Mouse (Mus musculus) neural tube, embryonic 11.5 days (tissue): Measurements from ENCODE around the gene Clmp. TPM values are rescaled to one million over a fixed set of nuclear protein-coding genes. Genes with fewer than 3 reads are reported as not detected.

Source experiments
- ATAC-seq: fragments of 200-750 bp; cut with Nextera tagmentation; 2 replicates; pipeline ENCODE4 v1.8.0; 2017; ENCODE audit warnings: moderate number of reproducible peaks, mild to moderate bottlenecking, moderate TSS enrichment, moderate library complexity; ENCODE audit not compliant: insufficient read depth, low FRiP score, low TSS enrichment
- DNase-seq: peaks from one replicate; pipeline ENCODE4 v3.0.0-alpha.2; 2015; ENCODE audit warnings: low spot score
- H3K27ac ChIP-seq: fragments of 300-500 bp; sonication (generic); 2 replicates; pipeline ENCODE4 v1.5.1; 2014; ENCODE audit warnings: low read depth, mild to moderate bottlenecking, low read length
- H3K27me3 ChIP-seq: fragments of 300-500 bp; sonication (generic); 2 replicates; pipeline ENCODE4 v1.6.1; 2014; ENCODE audit warnings: mild to moderate bottlenecking, low read length, mixed read lengths; ENCODE audit not compliant: control insufficient read depth, insufficient read depth
- H3K36me3 ChIP-seq: fragments of 300-500 bp; sonication (generic); 2 replicates; pipeline ENCODE4 v1.6.1; 2014; ENCODE audit warnings: mild to moderate bottlenecking, low read length, moderate library complexity, mixed read lengths; ENCODE audit not compliant: control insufficient read depth, insufficient read depth
- H3K4me1 ChIP-seq: fragments of 300-500 bp; sonication (generic); 2 replicates; pipeline ENCODE4 v1.6.1; 2014; ENCODE audit warnings: low read length, mixed read lengths; ENCODE audit not compliant: control insufficient read depth, insufficient read depth
- H3K4me2 ChIP-seq: fragments of 300-500 bp; sonication (generic); 2 replicates; pipeline ENCODE4 v1.6.1; 2014; ENCODE audit warnings: low read depth, mild to moderate bottlenecking, moderate library complexity
- H3K4me3 ChIP-seq: fragments of 300-500 bp; sonication (generic); 2 replicates; pipeline ENCODE4 v1.5.1; 2014; ENCODE audit warnings: low read depth, low read length
- H3K9ac ChIP-seq: fragments of 300-500 bp; sonication (generic); 2 replicates; pipeline ENCODE4 v1.6.1; 2014; ENCODE audit warnings: mild to moderate bottlenecking, low read length
- H3K9me3 ChIP-seq: fragments of 300-500 bp; sonication (generic); 2 replicates; pipeline ENCODE4 v1.6.1; 2016; ENCODE audit warnings: low read length; ENCODE audit not compliant: control insufficient read depth
- WGBS: fragments of 180-500 bp; shearing (Covaris S2); extraction: QIAGEN DNeasy Blood & Tissue Kit; methylation state at CpG from one replicate; pipeline ENCODE4 v1.1.7; 2014; 5-methylcytosine and 5-hydroxymethylcytosine counted together
- polyA plus RNA-seq: library from polyadenylated mRNA; unstranded; fragments of >200 nt; fragmentation: Nextera tagmentation; extraction: Ambion mirVana; gene quantifications from 2 replicates; pipeline ENCODE4 v1.2.1, GENCODE M21; 2014

The Clmp gene
- polyA plus RNA-seq = 46.9 and 47.1 TPM in 2 replicates

DNA sequence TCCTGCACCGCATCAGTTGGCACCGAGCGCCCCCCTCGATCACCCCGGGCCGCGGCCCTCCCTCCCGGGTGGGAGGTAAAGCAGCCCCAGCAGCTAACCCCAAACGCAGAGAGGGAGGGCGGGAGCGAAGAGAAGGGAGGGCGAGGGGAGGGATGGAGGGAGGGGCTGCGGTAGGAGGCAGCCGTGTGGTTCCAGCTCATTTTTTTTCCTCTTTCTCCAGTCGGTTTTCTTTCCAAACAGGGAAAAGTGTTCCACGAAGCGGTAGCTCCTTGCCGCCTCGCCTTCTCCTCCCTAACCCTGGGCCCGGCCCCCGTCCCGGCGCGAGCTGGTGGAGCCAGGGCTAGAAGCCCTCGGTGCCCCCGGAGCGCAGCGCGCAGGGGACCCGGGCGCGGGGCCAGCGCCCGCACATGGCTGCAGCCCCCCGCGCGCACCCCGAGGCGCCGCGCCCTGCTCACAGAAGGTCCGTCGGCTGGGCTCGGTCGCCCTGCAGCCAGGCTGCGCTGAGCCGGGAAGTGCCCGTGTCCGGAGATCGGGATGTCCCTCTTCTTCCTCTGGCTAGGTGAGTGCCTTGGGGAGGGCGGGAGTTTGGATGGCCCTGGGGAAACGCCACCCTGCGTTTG is at the start of gene Clmp:
Gene Clmp (plus strand): TSS at position 162 of the 620 bp plus-strand sequence.
- Histone ChIP-seq H3K4me2 (peak within 1 kb of the TSS; percentile 72), H3K9ac (peak within 1 kb of the TSS; percentile 83), H3K9me3 (no peaks in the 10 kb centered on the region), H3K27me3 (peaks cover 5% of the 10 kb centered on the region; the same call in 1 of the 2 replicates), H3K4me1 (no peaks in the 10 kb centered on the region), H3K4me3 (peak within 1 kb of the TSS; percentile 56), H3K36me3 (no peaks in the 10 kb centered on the region), H3K27ac (peak within 1 kb of the TSS; percentile 86)
- peak; percentile 77 for ATAC-seq
- DNase-seq = peak; percentile 77
- 0% methylated on average over 41 of the region's 53 CpGs for WGBS

GRCm38 (mm10) chr9:40636054-40636453 is 49.7 kb upstream of the Clmp start:
- Histone ChIP-seq H3K4me1 (peaks cover 10% of the 10 kb centered on the region), H3K9me3 (no peaks in the 10 kb centered on the region), H3K36me3 (no peaks in the 10 kb centered on the region), H3K27me3 (no peaks in the 10 kb centered on the region), H3K9ac (no peak overlapping the region), H3K4me3 (no peak overlapping the region), H3K4me2 (no peak overlapping the region), H3K27ac (no peak overlapping the region)
- WGBS = 21% methylated on average over 2 of the region's 2 CpGs
- peak; percentile 59 for DNase-seq
- ATAC-seq = no peak

- H3K36me3 ChIP-seq = no peaks in the 10 kb centered on the region
- ATAC-seq = peak; percentile 11
- 29% methylated on average over 8 of the region's 8 CpGs for WGBS
- H3K4me1 ChIP-seq = peaks cover 10% of the 10 kb centered on the region
- no peak for DNase-seq
- no peaks in the 10 kb centered on the region for H3K27me3 ChIP-seq
- no peaks in the 10 kb centered on the region for H3K9me3 ChIP-seq
- H3K27ac ChIP-seq = peak overlapping the region; percentile 68
- peak overlapping the region; percentile 26 for H3K4me3 ChIP-seq
- H3K4me2 ChIP-seq = peak overlapping the region; percentile 43
- peak overlapping the region; percentile 26 for H3K9ac ChIP-seq
These were observed 47.9 kb upstream of the Clmp start for GRCm38 (mm10) chr9:40637705-40638393.

GRCm38 (mm10) chr9:40638394-40639049 is 47.2 kb upstream of the Clmp start:
- Histone ChIP-seq H3K9ac (peak overlapping the region; percentile 20), H3K4me2 (peak overlapping the region; percentile 43), H3K4me1 (peaks cover 10% of the 10 kb centered on the region), H3K9me3 (no peaks in the 10 kb centered on the region), H3K4me3 (peak overlapping the region; percentile 26), H3K27me3 (no peaks in the 10 kb centered on the region), H3K36me3 (no peaks in the 10 kb centered on the region), H3K27ac (peak overlapping the region; percentile 68)
- peak; percentile 84 for DNase-seq
- WGBS = 2% methylated on average over 14 of the region's 14 CpGs
- peak; percentile 89 for ATAC-seq

DNA sequence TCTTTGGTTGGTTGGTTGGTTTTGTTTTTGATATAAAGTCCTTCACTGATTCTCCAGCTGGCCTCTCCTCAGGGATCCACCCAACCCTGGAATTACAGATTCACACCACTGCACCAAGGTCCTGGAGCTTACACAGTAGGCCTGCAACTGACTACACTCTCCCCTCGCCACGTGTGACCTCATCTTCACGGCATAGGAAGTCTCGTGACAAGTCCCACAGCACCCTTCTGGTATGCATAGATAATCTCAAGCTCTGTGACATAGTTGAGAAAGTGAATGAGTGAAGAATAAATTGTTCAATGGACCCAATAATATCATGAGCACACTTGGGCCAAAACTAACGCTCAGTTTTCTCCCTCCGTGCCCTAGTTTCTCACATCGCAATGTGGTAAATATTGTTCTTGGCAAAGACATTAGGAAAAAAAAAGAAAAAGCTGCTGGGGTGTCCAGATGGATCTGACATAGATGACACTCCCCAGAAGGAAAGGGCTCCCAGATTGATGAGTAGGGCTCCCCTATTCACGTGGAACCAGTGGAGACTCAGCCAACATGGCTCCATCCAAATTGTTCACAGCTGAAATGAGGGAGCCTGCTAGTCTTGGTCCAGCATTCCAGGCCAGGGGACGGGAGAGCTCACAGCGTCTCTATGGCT is 46.1 kb upstream of the Clmp start:
- no peak for ATAC-seq
- Histone ChIP-seq H3K4me3 (no peak overlapping the region), H3K4me2 (no peak overlapping the region), H3K27ac (no peak overlapping the region), H3K4me1 (peaks cover 10% of the 10 kb centered on the region), H3K9ac (no peak overlapping the region), H3K9me3 (no peaks in the 10 kb centered on the region), H3K27me3 (no peaks in the 10 kb centered on the region), H3K36me3 (no peaks in the 10 kb centered on the region)
- WGBS = 85% methylated on average over 10 of the region's 10 CpGs
- DNase-seq = no peak

- no peak overlapping the region for H3K9ac ChIP-seq
- no peak for ATAC-seq
- H3K9me3 ChIP-seq = no peaks in the 10 kb centered on the region
These were observed 44.4 kb upstream of the Clmp start for GRCm38 (mm10) chr9:40641318-40641717.

GRCm38 (mm10) chr9:40642470-40643220 is 43.1 kb upstream of the Clmp start:
- H3K4me3 ChIP-seq = no peak overlapping the region
- H3K36me3 ChIP-seq = no peaks in the 10 kb centered on the region
- DNase-seq = no peak
- ATAC-seq = no peak
- no peak overlapping the region for H3K9ac ChIP-seq
- no peaks in the 10 kb centered on the region for H3K27me3 ChIP-seq
- no peaks in the 10 kb centered on the region for H3K9me3 ChIP-seq
- H3K27ac ChIP-seq = peak overlapping the region; percentile 14; the same call in 1 of the 2 replicates
- H3K4me2 ChIP-seq = no peak overlapping the region
- WGBS = 16% methylated on average over 16 of the region's 16 CpGs
- peaks cover 6% of the 10 kb centered on the region for H3K4me1 ChIP-seq

More at GRCm38 (mm10) chr9:40641318-40641717, 44.4 kb upstream of the Clmp start:
- whole genome bisulfite sequencing = 80% methylated on average over 2 of the region's 2 CpGs
- Histone ChIP-seq H3K27me3 (no peaks in the 10 kb centered on the region), H3K27ac (no peak overlapping the region), H3K4me1 (peaks cover 10% of the 10 kb centered on the region), H3K4me3 (no peak overlapping the region), H3K36me3 (no peaks in the 10 kb centered on the region), H3K4me2 (no peak overlapping the region)
- DNase-seq = no peak

DNA sequence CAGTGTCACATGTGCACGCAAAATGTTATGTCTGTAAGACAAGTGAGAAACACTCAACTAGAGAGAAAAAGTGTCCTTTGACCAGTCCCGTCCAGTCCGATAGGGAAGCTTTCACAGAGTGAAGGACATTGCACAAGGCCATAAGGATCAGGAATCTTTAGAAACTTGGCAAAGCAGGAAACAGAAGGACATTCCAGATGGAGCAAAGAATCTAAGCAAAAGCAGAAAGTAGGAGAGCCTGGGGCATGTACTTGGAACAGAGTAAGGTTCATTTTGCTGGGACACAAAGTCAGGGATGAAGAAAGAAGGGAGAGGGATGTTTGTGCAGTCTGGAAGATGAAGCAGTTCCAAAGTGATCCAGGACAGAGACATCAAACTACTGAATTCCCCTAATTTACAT is 36.3 kb upstream of the Clmp start:
- ATAC-seq = no peak
- 93% methylated on average over 3 of the region's 3 CpGs for whole genome bisulfite sequencing

More for the DNA sequence above, 36.3 kb upstream of the Clmp start:
- H3K4me3 ChIP-seq = no peak overlapping the region
- no peak for DNase-seq
- no peak overlapping the region for H3K4me2 ChIP-seq
- H3K27ac ChIP-seq = no peak overlapping the region
- H3K4me1 ChIP-seq = no peaks in the 10 kb centered on the region
- H3K27me3 ChIP-seq = no peaks in the 10 kb centered on the region
- no peaks in the 10 kb centered on the region for H3K36me3 ChIP-seq
- H3K9me3 ChIP-seq = no peaks in the 10 kb centered on the region
- H3K9ac ChIP-seq = no peak overlapping the region
